Mouse (Mus musculus) megakaryocyte progenitor cell, adult 5-6 weeks (primary cell): ENCODE measurements around the gene Aldh3b1. TPM values are rescaled to one million over a fixed set of nuclear protein-coding genes. Genes with fewer than 3 reads are reported as not detected.

Experiments
- ATAC-seq: replicated peaks from 2 replicates; pipeline ENCODE4 v1.8.0; 2016; ENCODE audit warnings: mild to moderate bottlenecking, moderate TSS enrichment, inconsistent platforms; ENCODE audit not compliant: poor library complexity
- total RNA-seq, 2 experiments: library from RNA; stranded (forward) in 1 of 2; stranded (reverse) in 1 of 2; fragments of 157-497, 149-512 nt in 1 of 2; fragments of 200-1000 nt in 1 of 2; gene quantifications; 2 replicates each; pipeline versions ENCODE4 v1.2.3 to v1.2.4; 2015 to 2017

Aldh3b1 gene
- total RNA-seq, 2 experiments from 2014 or later: 5.0 to 12.6 TPM

GRCm38 (mm10) chr19:3884325-3884990, 45.1 kb downstream of the Aldh3b1 start:
- no peak for ATAC-seq

GRCm38 (mm10) chr19:3882214-3882613, 47.4 kb downstream of the Aldh3b1 start:
- ATAC-seq: peak; percentile 56

GRCm38 (mm10) chr19:3880054-3880848, 49.4 kb downstream of the Aldh3b1 start:
- ATAC-seq: peak; percentile 87

GRCm38 (mm10) chr19:3875045-3875444, 54.6 kb downstream of the Aldh3b1 start:
- ATAC-seq: no peak

- no peak for ATAC-seq
Observed at GRCm38 (mm10) chr19:3872373-3872772, 57.2 kb downstream of the Aldh3b1 start.

- ATAC-seq: no peak
Observed at GRCm38 (mm10) chr19:3871468-3871867, 58.1 kb downstream of the Aldh3b1 start.

- no peak for ATAC-seq
Observed at GRCm38 (mm10) chr19:3868290-3868689, 61.3 kb downstream of the Aldh3b1 start.

- ATAC-seq: no peak
Observed at GRCm38 (mm10) chr19:3864960-3865359, 64.6 kb downstream of the Aldh3b1 start.

Other genes with a start within 250 kb of the Aldh3b1 start
- gene Lrp5, start 243.2 kb downstream of the Aldh3b1 start, total RNA-seq (2015): 20.3 and 22.4 TPM in 2 replicates
- gene Lrp5, start 243.2 kb downstream of the Aldh3b1 start, total RNA-seq (2017): 17.3 and 20.4 TPM in 2 replicates
- gene 1810055G02Rik, start 221.5 kb downstream of the Aldh3b1 start, total RNA-seq (2015): 12.5 and 12.8 TPM in 2 replicates
- gene 1810055G02Rik, start 221.5 kb downstream of the Aldh3b1 start, total RNA-seq (2017): 6.0 and 7.1 TPM in 2 replicates
- 20.1 and 21.9 TPM in 2 replicates for gene Kmt5b, start 162.4 kb downstream of the Aldh3b1 start, total RNA-seq (2015)
- 29.5 and 42.7 TPM in 2 replicates for gene Kmt5b, start 162.4 kb downstream of the Aldh3b1 start, total RNA-seq (2017)
- 39.7 and 43.8 TPM in 2 replicates for gene Chka, start 78.0 kb downstream of the Aldh3b1 start, total RNA-seq (2015)
- gene Chka, start 78.0 kb downstream of the Aldh3b1 start, total RNA-seq (2017): 38.2 and 39.8 TPM in 2 replicates
- gene Tcirg1, start 22.7 kb downstream of the Aldh3b1 start, total RNA-seq (2015): 122 and 178 TPM in 2 replicates
- 208 and 211 TPM in 2 replicates for gene Tcirg1, start 22.7 kb downstream of the Aldh3b1 start, total RNA-seq (2017)
- gene Ndufs8, start 17.0 kb downstream of the Aldh3b1 start, total RNA-seq (2015): 239 and 257 TPM in 2 replicates
- 65.6 and 86.1 TPM in 2 replicates for gene Ndufs8, start 17.0 kb downstream of the Aldh3b1 start, total RNA-seq (2017)
- gene Unc93b1, start 5.4 kb upstream of the Aldh3b1 start, total RNA-seq (2015): 95.9 and 111 TPM in 2 replicates
- gene Unc93b1, start 5.4 kb upstream of the Aldh3b1 start, total RNA-seq (2017): 175 and 202 TPM in 2 replicates
- gene Aldh3b3, start 28.8 kb upstream of the Aldh3b1 start, total RNA-seq (2015): 0.32 and 0.71 TPM in 2 replicates
- 0.04 and 0.27 TPM in 2 replicates for gene Aldh3b3, start 28.8 kb upstream of the Aldh3b1 start, total RNA-seq (2017)
- gene Aldh3b2, start 42.5 kb upstream of the Aldh3b1 start, total RNA-seq (2015): not detected in 2 replicates
- gene Aldh3b2, start 42.5 kb upstream of the Aldh3b1 start, total RNA-seq (2017): 0.25 TPM in 1 of 2 replicates, not detected in the other
- gene Acy3, start 56.8 kb upstream of the Aldh3b1 start, total RNA-seq (2015): 3.4 and 3.9 TPM in 2 replicates
- gene Acy3, start 56.8 kb upstream of the Aldh3b1 start, total RNA-seq (2017): 1.2 and 1.6 TPM in 2 replicates
- gene Tbx10, start 62.9 kb upstream of the Aldh3b1 start, total RNA-seq (2015): not detected in 2 replicates
- gene Tbx10, start 62.9 kb upstream of the Aldh3b1 start, total RNA-seq (2017): not detected in 2 replicates
- gene Nudt8, start 70.8 kb upstream of the Aldh3b1 start, total RNA-seq (2015): 15.1 and 16.2 TPM in 2 replicates
- 10.4 and 14.4 TPM in 2 replicates for gene Nudt8, start 70.8 kb upstream of the Aldh3b1 start, total RNA-seq (2017)
- 0.57 and 1.5 TPM in 2 replicates for gene Gm49405, start 70.8 kb upstream of the Aldh3b1 start, total RNA-seq (2015)
- 1.5 and 1.9 TPM in 2 replicates for gene Gm49405, start 70.8 kb upstream of the Aldh3b1 start, total RNA-seq (2017)
- gene Doc2g, start 73.5 kb upstream of the Aldh3b1 start, total RNA-seq (2015): 1.6 and 2.9 TPM in 2 replicates
- gene Doc2g, start 73.5 kb upstream of the Aldh3b1 start, total RNA-seq (2017): 1.3 and 2.9 TPM in 2 replicates
- gene Ndufv1, start 83.0 kb upstream of the Aldh3b1 start, total RNA-seq (2015): 123 and 135 TPM in 2 replicates
- 223 and 254 TPM in 2 replicates for gene Ndufv1, start 83.0 kb upstream of the Aldh3b1 start, total RNA-seq (2017)
- 264 and 361 TPM in 2 replicates for gene Gstp1, start 108.2 kb upstream of the Aldh3b1 start, total RNA-seq (2015)
- 79.8 and 88.4 TPM in 2 replicates for gene Gstp1, start 108.2 kb upstream of the Aldh3b1 start, total RNA-seq (2017)
- not detected in 2 replicates for gene Gstp2, start 116.2 kb upstream of the Aldh3b1 start, total RNA-seq (2015)
- gene Gstp2, start 116.2 kb upstream of the Aldh3b1 start, total RNA-seq (2017): not detected in 2 replicates
- gene Gstp3, start 129.8 kb upstream of the Aldh3b1 start, total RNA-seq (2015): 1.4 and 7.5 TPM in 2 replicates
- gene Gstp3, start 129.8 kb upstream of the Aldh3b1 start, total RNA-seq (2017): 2.2 TPM in 2 replicates
- gene Cabp2, start 151.8 kb upstream of the Aldh3b1 start, total RNA-seq (2015): not detected in 2 replicates
- not detected in 2 replicates for gene Cabp2, start 151.8 kb upstream of the Aldh3b1 start, total RNA-seq (2017)
- 112 and 126 TPM in 2 replicates for gene Cdk2ap2, start 167.4 kb upstream of the Aldh3b1 start, total RNA-seq (2015)
- 24.2 and 44.8 TPM in 2 replicates for gene Cdk2ap2, start 167.4 kb upstream of the Aldh3b1 start, total RNA-seq (2017)
- gene Pitpnm1, start 170.2 kb upstream of the Aldh3b1 start, total RNA-seq (2015): 7.8 and 11.2 TPM in 2 replicates
- 6.8 and 17.2 TPM in 2 replicates for gene Pitpnm1, start 170.2 kb upstream of the Aldh3b1 start, total RNA-seq (2017)
- 61.9 and 66.4 TPM in 2 replicates for gene Aip, start 196.1 kb upstream of the Aldh3b1 start, total RNA-seq (2015)
- gene Aip, start 196.1 kb upstream of the Aldh3b1 start, total RNA-seq (2017): 24.4 and 31.1 TPM in 2 replicates
- not detected in 2 replicates for gene Gpr152, start 210.0 kb upstream of the Aldh3b1 start, total RNA-seq (2015)
- 0.10 TPM in 1 of 2 replicates, not detected in the other for gene Gpr152, start 210.0 kb upstream of the Aldh3b1 start, total RNA-seq (2017)
- not detected in 2 replicates for gene Cabp4, start 214.2 kb upstream of the Aldh3b1 start, total RNA-seq (2015)
- gene Cabp4, start 214.2 kb upstream of the Aldh3b1 start, total RNA-seq (2017): not detected in 2 replicates
- gene Coro1b, start 218.8 kb upstream of the Aldh3b1 start, total RNA-seq (2015): 138 and 142 TPM in 2 replicates
- gene Coro1b, start 218.8 kb upstream of the Aldh3b1 start, total RNA-seq (2017): 66.4 and 83.5 TPM in 2 replicates
- 96.4 and 114 TPM in 2 replicates for gene Ptprcap, start 223.8 kb upstream of the Aldh3b1 start, total RNA-seq (2015)
- 79.5 and 83.5 TPM in 2 replicates for gene Ptprcap, start 223.8 kb upstream of the Aldh3b1 start, total RNA-seq (2017)
- 21.6 and 22.1 TPM in 2 replicates for gene Rps6kb2, start 233.5 kb upstream of the Aldh3b1 start, total RNA-seq (2015)
- 23.1 and 30.2 TPM in 2 replicates for gene Rps6kb2, start 233.5 kb upstream of the Aldh3b1 start, total RNA-seq (2017)
- 2.2 and 2.4 TPM in 2 replicates for gene Carns1, start 245.7 kb upstream of the Aldh3b1 start, total RNA-seq (2015)
- 1.0 and 2.1 TPM in 2 replicates for gene Carns1, start 245.7 kb upstream of the Aldh3b1 start, total RNA-seq (2017)